Mouse (Mus musculus) embryonic facial prominence, embryonic 14.5 days (tissue): ENCODE results near the gene Anks4b. TPM values are rescaled to one million over a fixed set of nuclear protein-coding genes. Genes with fewer than 3 reads are reported as not detected.

Experiments
- ATAC-seq: fragments of 200-750 bp; cut with Nextera tagmentation; 2 replicates; pipeline ENCODE4 v1.8.0; 2017; ENCODE audit warnings: low read depth, moderate number of reproducible peaks, moderate TSS enrichment
- DNase-seq: peaks from one replicate; pipeline ENCODE4 v3.0.0-alpha.2; 2015; ENCODE audit warnings: low spot score
- H3K27ac ChIP-seq: fragments of 300-500 bp; sonication (generic); replicated peaks from 2 replicates; pipeline ENCODE4 v1.5.1; 2014; ENCODE audit warnings: low read depth, mild to moderate bottlenecking, low read length, moderate library complexity
- H3K27me3 ChIP-seq: fragments of 300-500 bp; sonication (generic); replicated peaks from 2 replicates; pipeline ENCODE4 v1.6.1; 2014; ENCODE audit warnings: low read length; ENCODE audit not compliant: control insufficient read depth, insufficient read depth
- H3K36me3 ChIP-seq: fragments of 300-500 bp; sonication (generic); 2 replicates; pipeline ENCODE4 v1.6.1; 2014; ENCODE audit warnings: low read length, mixed read lengths; ENCODE audit not compliant: control insufficient read depth, insufficient read depth
- H3K4me1 ChIP-seq: fragments of 300-500 bp; sonication (generic); 2 replicates; pipeline ENCODE4 v1.6.1; 2014; ENCODE audit warnings: antibody characterized with exemption, low read length; ENCODE audit not compliant: control insufficient read depth, insufficient read depth
- H3K4me2 ChIP-seq: fragments of 300-500 bp; sonication (generic); 2 replicates; pipeline ENCODE4 v1.6.1; 2014; ENCODE audit warnings: low read depth, mild to moderate bottlenecking, low read length, moderate library complexity, mixed read lengths
- H3K4me3 ChIP-seq: fragments of 300-500 bp; sonication (generic); 2 replicates; pipeline ENCODE4 v1.5.1; 2014; ENCODE audit warnings: low read depth, mild to moderate bottlenecking, low read length
- H3K9ac ChIP-seq: fragments of 300-500 bp; sonication (generic); 2 replicates; pipeline ENCODE4 v1.6.1; 2014; ENCODE audit warnings: low read depth, mild to moderate bottlenecking, low read length, moderate library complexity, mixed read lengths
- H3K9me3 ChIP-seq: fragments of 300-500 bp; sonication (generic); 2 replicates; pipeline ENCODE4 v1.6.1; 2016; ENCODE audit warnings: low read length; ENCODE audit not compliant: control insufficient read depth
- WGBS: fragments of 180-500 bp; shearing (Covaris S2); extraction: QIAGEN DNeasy Blood & Tissue Kit; methylation state at CpG from one replicate; pipeline ENCODE4 v1.1.7; 2014; 5-methylcytosine and 5-hydroxymethylcytosine counted together
- polyA plus RNA-seq: library from polyadenylated mRNA; unstranded; fragments of >200 nt; fragmentation: Nextera tagmentation; extraction: Ambion mirVana; gene quantifications from 2 replicates; pipeline ENCODE4 v1.2.1, GENCODE M21; 2014

Anks4b gene
- polyA plus RNA-seq, 1 experiment from 2014 or later: not detected

- H3K9me3 ChIP-seq: no peaks in the 10 kb centered on the region
- ATAC-seq: no peak
- H3K27ac ChIP-seq: no peak overlapping the region
- peaks cover 11% of the 10 kb centered on the region for H3K4me1 ChIP-seq
- no peak overlapping the region for H3K9ac ChIP-seq
- 72% methylated on average over 6 of the region's 6 CpGs for WGBS
- H3K4me2 ChIP-seq: no peak overlapping the region
- no peaks in the 10 kb centered on the region for H3K27me3 ChIP-seq
- no peak overlapping the region for H3K4me3 ChIP-seq
- H3K36me3 ChIP-seq: no peaks in the 10 kb centered on the region
- DNase-seq: no peak
Measured at GRCm38 (mm10) chr7:120192816-120193215, 19.2 kb downstream of the Anks4b start.

- H3K27ac ChIP-seq: no peak overlapping the region
- peaks cover 4% of the 10 kb centered on the region for H3K4me1 ChIP-seq
- H3K9ac ChIP-seq: no peak overlapping the region
- no peak overlapping the region for H3K4me2 ChIP-seq
- H3K4me3 ChIP-seq: no peak overlapping the region
- 0 out of 2 replicates have a peak, but pooled peaks cover under 1% of the 10 kb centered on the region for H3K27me3 ChIP-seq
- no peaks in the 10 kb centered on the region for H3K36me3 ChIP-seq
- ATAC-seq (no peak), DNase-seq (no peak)
- H3K9me3 ChIP-seq: no peaks in the 10 kb centered on the region
- 85% methylated on average over 4 of the region's 4 CpGs for WGBS
Measured at GRCm38 (mm10) chr7:120195207-120195606, 21.5 kb downstream of the Anks4b start.

GRCm38 (mm10) chr7:120201231-120201744 lies 27.6 kb downstream of the Anks4b start:
- Histone ChIP-seq H3K4me1 (0 out of 2 replicates have a peak, but pooled peaks cover 2% of the 10 kb centered on the region), H3K4me3 (peak overlapping the region; percentile 37), H3K27ac (no peak overlapping the region), H3K4me2 (peak overlapping the region; percentile 53), H3K36me3 (no peaks in the 10 kb centered on the region), H3K9me3 (no peaks in the 10 kb centered on the region), H3K9ac (peak overlapping the region; percentile 57), H3K27me3 (peaks cover 15% of the 10 kb centered on the region)
- ATAC-seq (peak; percentile 38; the same call in 1 of the 2 replicates), DNase-seq (peak; percentile 50)
- WGBS: 2% methylated on average over 13 of the region's 14 CpGs

- no peaks in the 10 kb centered on the region for H3K9me3 ChIP-seq
- peaks cover 15% of the 10 kb centered on the region for H3K27me3 ChIP-seq
- WGBS: 3% methylated on average over 16 of the region's 26 CpGs
- H3K4me3 ChIP-seq: peak within 1 kb of the TSS; percentile 37
- ATAC-seq: peak; percentile 50
- H3K36me3 ChIP-seq: no peaks in the 10 kb centered on the region
- no peak within 1 kb of the TSS for H3K27ac ChIP-seq
- DNase-seq: peak; percentile 50
- H3K4me1 ChIP-seq: 0 out of 2 replicates have a peak, but pooled peaks cover 2% of the 10 kb centered on the region
- peak within 1 kb of the TSS; percentile 57 for H3K9ac ChIP-seq
- peak within 1 kb of the TSS; percentile 53 for H3K4me2 ChIP-seq
Measured at GRCm38 (mm10) chr7:120201771-120202170, 28.1 kb downstream of the Anks4b start, which contains the start of gene Crym. Gene Crym, minus strand, starts transcription at chr7:120202111.

- H3K4me1 ChIP-seq: 0 out of 2 replicates have a peak, but pooled peaks cover 2% of the 10 kb centered on the region
- no peak within 1 kb of the TSS for H3K27ac ChIP-seq
- H3K4me3 ChIP-seq: no peak within 1 kb of the TSS
- H3K36me3 ChIP-seq: no peaks in the 10 kb centered on the region
- H3K27me3 ChIP-seq: peaks cover 15% of the 10 kb centered on the region
- 5% methylated on average over 26 of the region's 26 CpGs for WGBS
- H3K9ac ChIP-seq: no peak within 1 kb of the TSS
- H3K9me3 ChIP-seq: no peaks in the 10 kb centered on the region
- H3K4me2 ChIP-seq: no peak within 1 kb of the TSS
- ATAC-seq (peak; percentile 84), DNase-seq (peak; percentile 82)
Measured at GRCm38 (mm10) chr7:120203789-120204188, 30.1 kb downstream of the Anks4b start, which contains the start of gene Abca14. Gene Abca14, plus strand, starts transcription at chr7:120203961.

- DNase-seq: no peak
- H3K27me3 ChIP-seq: peaks cover 10% of the 10 kb centered on the region
- H3K36me3 ChIP-seq: no peaks in the 10 kb centered on the region
- ATAC-seq: no peak
- H3K9ac ChIP-seq: no peak overlapping the region
- no peaks in the 10 kb centered on the region for H3K9me3 ChIP-seq
- H3K27ac ChIP-seq: no peak overlapping the region
- H3K4me1 ChIP-seq: 0 out of 2 replicates have a peak, but pooled peaks cover 2% of the 10 kb centered on the region
- H3K4me3 ChIP-seq: no peak overlapping the region
- no peak overlapping the region for H3K4me2 ChIP-seq
- 58% methylated on average over 9 of the region's 9 CpGs for WGBS
Measured at GRCm38 (mm10) chr7:120205989-120206388, 32.3 kb downstream of the Anks4b start.

- no peak overlapping the region for H3K27ac ChIP-seq
- ATAC-seq: no peak
- no peaks in the 10 kb centered on the region for H3K36me3 ChIP-seq
- no peaks in the 10 kb centered on the region for H3K4me1 ChIP-seq
- H3K27me3 ChIP-seq: no peaks in the 10 kb centered on the region
- H3K9ac ChIP-seq: no peak overlapping the region
- no peak overlapping the region for H3K4me3 ChIP-seq
- H3K4me2 ChIP-seq: no peak overlapping the region
- no peaks in the 10 kb centered on the region for H3K9me3 ChIP-seq
- DNase-seq: no peak
Measured at GRCm38 (mm10) chr7:120228541-120228940, 54.9 kb downstream of the Anks4b start.
